ENCODE assay signal across 7 mouse cellular contexts in genomic region chr13:23752067-23752741, GRCm38 (mm10). TPM values are rescaled to one million over a fixed set of nuclear protein-coding genes. Genes with fewer than 3 reads are reported as not detected.
DNase-seq lines count a peak whose midpoint lies in the region; ATAC-seq and TF ChIP-seq lines count a peak whose summit lies in the region.
"Not testable (repeated sequence)": the region's sequence is repeated elsewhere in the genome, so short reads cannot be mapped to it uniquely, and the experiment has no call there.

TSS of gene Hist1h3b (plus strand) at chr13:23752267.

- under 1% methylated on average over 18 of the region's 47 CpGs for WGBS in intestine, postnatal 0 days
- WGBS in midbrain, embryonic 11.5 days, result 0% methylated on average over 18 of the region's 47 CpGs

- 0 out of 2 replicates have a peak, but pooled peaks have one; percentile 4 for TF ChIP-seq CTCF in intestine, postnatal 0 days (IDR thresholded peaks at IDR 0.05; ENCODE audit: low read depth)

- peak; percentile 64 for ATAC-seq in granulocyte monocyte progenitor cell, adult 5-6 weeks (replicated peaks; ENCODE audit: poor library complexity, severe bottlenecking)
- peak; percentile 71 for ATAC-seq in intestine, postnatal 0 days
- peak; percentile 92 for ATAC-seq in midbrain, embryonic 11.5 days (ENCODE audit: low FRiP score)

- intact Hi-C loops in left cerebral cortex, postnatal 4 days (cut with DNase I), result loop anchor here (10.0 kb wide), 1 partner anchor 187 kb away; the partner anchor contains the start of gene Hist1h3e

- not testable (repeated sequence) for H3K27me3 ChIP-seq in intestine, postnatal 0 days (replicated peaks; ENCODE audit: control insufficient read depth, insufficient read depth, low read length); midbrain, embryonic 11.5 days (ENCODE audit: control insufficient read depth, insufficient read depth, low read length)

- peak within 1 kb of the TSS; percentile 72 for H3K4me2 ChIP-seq in intestine, postnatal 0 days (replicated peaks; ENCODE audit: low read depth)
- peak within 1 kb of the TSS; percentile 53 for H3K4me2 ChIP-seq in midbrain, embryonic 11.5 days

- not testable (repeated sequence) for H3K9me3 ChIP-seq in intestine, postnatal 0 days (ENCODE audit: control insufficient read depth); midbrain, embryonic 11.5 days (ENCODE audit: control insufficient read depth, low read length)

- not testable (repeated sequence) for H3K9ac ChIP-seq in intestine, postnatal 0 days (ENCODE audit: low read depth, low read length)
- H3K9ac ChIP-seq in midbrain, embryonic 11.5 days (ENCODE audit: low read length), result peak within 1 kb of the TSS; percentile 70

- peak within 1 kb of the TSS; percentile 32 for H3K4me3 ChIP-seq in intestine, postnatal 0 days (ENCODE audit: low read depth, low read length)
- peak within 1 kb of the TSS; percentile 38 for H3K4me3 ChIP-seq in midbrain, embryonic 11.5 days (ENCODE audit: low read depth, low read length)

- H3K27ac ChIP-seq in intestine, postnatal 0 days (ENCODE audit: low read depth, low read length), result peak within 1 kb of the TSS; percentile 77
- peak within 1 kb of the TSS; percentile 94 for H3K27ac ChIP-seq in midbrain, embryonic 11.5 days (ENCODE audit: low read depth, low read length)

- not testable (repeated sequence) for H3K36me3 ChIP-seq in intestine, postnatal 0 days (ENCODE audit: control insufficient read depth, insufficient read depth); midbrain, embryonic 11.5 days (ENCODE audit: control insufficient read depth, insufficient read depth, low read length)

- not testable (repeated sequence) for H3K4me1 ChIP-seq in intestine, postnatal 0 days (replicated peaks; ENCODE audit: control insufficient read depth, insufficient read depth, low read length)
- H3K4me1 ChIP-seq in midbrain, embryonic 11.5 days (ENCODE audit: control insufficient read depth, insufficient read depth, low read length), result peaks cover 13% of the 10 kb centered on the region

- peak; percentile 80 for DNase-seq in adrenal gland, adult 8-10 months
- DNase-seq in embryo, embryonic 9.5 days (ENCODE audit: extremely low spot score), result peak; percentile 90
- peak; percentile 92 for DNase-seq in left cerebral cortex, postnatal 4 days
- DNase-seq in midbrain, embryonic 11.5 days (ENCODE audit: low spot score, missing footprints), result peak; percentile 99
- peak; percentile 75 for DNase-seq in skeletal muscle tissue, adult 2 months (ENCODE audit: low read depth, low spot score)

RNA-seq across cellular contexts. Expression of gene Hist1h3b, which starts in this region (rescaled TPM):
- 10 to 100 TPM; 18.1 to 29.8 (median 26.6) TPM for total RNA-seq in adrenal gland, adult 8-10 months (2022)
- 92.5 and 158 TPM in 2 replicates for total RNA-seq in granulocyte monocyte progenitor cell, adult 5-6 weeks (2014; fragmentation: Nextera tagmentation)
- total RNA-seq in granulocyte monocyte progenitor cell, adult 5-6 weeks (2017), result 628 and 657 TPM in 2 replicates
- 1.3 and 1.5 TPM in 2 replicates for polyA plus RNA-seq in intestine, postnatal 0 days (2015; fragmentation: Nextera tagmentation; extraction: Ambion mirVana)
- total RNA-seq in left cerebral cortex, postnatal 4 days (2021), result 100 to 1,000 TPM in 1 of 2 experiments, 10 to 100 TPM in 1; 95.4 to 102 TPM
- polyA plus RNA-seq in midbrain, embryonic 11.5 days (2014; fragmentation: Nextera tagmentation; extraction: Ambion mirVana), result 7.5 and 13.2 TPM in 2 replicates

Comparison
In these comparisons a context has a peak if more than half of its experiments do, and no peak if none do; other contexts are left out.
1. Peak in every context shown above with its lines: DNase-seq, ATAC-seq, H3K4me3 ChIP-seq and H3K27ac ChIP-seq.